Mouse (Mus musculus) forebrain, embryonic 13.5 days (tissue): ENCODE measurements around the gene Tlk2. TPM values are rescaled to one million over a fixed set of nuclear protein-coding genes. Genes with fewer than 3 reads are reported as not detected.

Experiments used
- ATAC-seq: fragments of 200-750 bp; cut with Nextera tagmentation; 2 replicates; pipeline ENCODE4 v1.8.0; 2017
- H3K27ac ChIP-seq: fragments of 300-500 bp; sonication (generic); 2 replicates; pipeline ENCODE4 v1.5.1; 2015; ENCODE audit warnings: inconsistent platforms, mild to moderate bottlenecking, moderate library complexity
- H3K27me3 ChIP-seq: fragments of 300-500 bp; sonication (generic); 2 replicates; pipeline ENCODE4 v1.6.1; 2015; ENCODE audit warnings: mild to moderate bottlenecking, inconsistent platforms
- H3K36me3 ChIP-seq: fragments of 300-500 bp; sonication (generic); 2 replicates; pipeline ENCODE4 v1.6.1; 2015; ENCODE audit warnings: mild to moderate bottlenecking, inconsistent platforms; ENCODE audit not compliant: poor library complexity, severe bottlenecking
- H3K4me1 ChIP-seq: fragments of 300-500 bp; sonication (generic); 2 replicates; pipeline ENCODE4 v1.6.1; 2015; ENCODE audit warnings: inconsistent platforms
- H3K4me2 ChIP-seq: fragments of 300-500 bp; sonication (generic); 2 replicates; pipeline ENCODE4 v1.6.1; 2015; ENCODE audit warnings: inconsistent platforms, mild to moderate bottlenecking, moderate library complexity
- H3K4me3 ChIP-seq: fragments of 300-500 bp; sonication (generic); 2 replicates; pipeline ENCODE4 v1.5.1; 2015; ENCODE audit warnings: mild to moderate bottlenecking, inconsistent platforms
- H3K9ac ChIP-seq: fragments of 300-500 bp; sonication (generic); 2 replicates; pipeline ENCODE4 v1.6.1; 2015; ENCODE audit warnings: mild to moderate bottlenecking, inconsistent platforms
- H3K9me3 ChIP-seq: fragments of 300-500 bp; sonication (generic); replicated peaks from 2 replicates; pipeline ENCODE4 v1.6.1; 2016; ENCODE audit warnings: inconsistent platforms
- WGBS: fragments of 180-500 bp; shearing (Covaris S2); methylation state at CpG from one replicate; pipeline ENCODE4 v1.1.7; 2015; 5-methylcytosine and 5-hydroxymethylcytosine counted together
- polyA plus RNA-seq: library from polyadenylated mRNA; unstranded; fragments of >200 nt; fragmentation: Nextera tagmentation; extraction: Ambion mirVana; gene quantifications from 2 replicates; pipeline ENCODE4 v1.2.1, GENCODE M21; 2015

Gene Tlk2
- polyA plus RNA-seq, 1 experiment from 2014 or later, result 21.0 TPM

DNA sequence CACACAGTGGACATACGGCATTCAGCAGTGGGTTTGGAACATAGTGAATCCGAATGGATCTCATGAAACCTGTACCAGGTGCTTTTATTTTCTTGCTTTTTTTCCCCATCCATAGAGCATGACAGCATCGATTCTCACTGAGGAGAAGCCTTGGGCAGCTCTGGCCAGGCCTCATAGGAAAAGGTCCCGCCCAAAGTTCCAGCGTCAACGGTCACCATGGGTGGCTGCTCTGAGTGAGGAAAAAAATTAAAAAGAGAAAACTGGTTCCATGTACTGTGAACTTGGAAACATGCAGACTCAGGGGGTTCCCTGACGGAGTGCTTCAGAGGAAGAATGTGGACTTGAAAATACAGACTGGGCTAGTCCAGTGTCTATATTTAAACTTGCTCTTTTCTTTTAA lies 102.7 kb downstream of the Tlk2 start:
- peaks cover 91% of the 10 kb centered on the region for H3K36me3 ChIP-seq
- no peak overlapping the region for H3K27ac ChIP-seq
- H3K4me3 ChIP-seq, result no peak overlapping the region
- no peaks in the 10 kb centered on the region for H3K9me3 ChIP-seq
- ATAC-seq, result no peak
- H3K27me3 ChIP-seq, result no peaks in the 10 kb centered on the region
- no peaks in the 10 kb centered on the region for H3K4me1 ChIP-seq
- 95% methylated on average over 7 of the region's 7 CpGs for WGBS
- H3K4me2 ChIP-seq, result no peak overlapping the region
- no peak overlapping the region for H3K9ac ChIP-seq

DNA sequence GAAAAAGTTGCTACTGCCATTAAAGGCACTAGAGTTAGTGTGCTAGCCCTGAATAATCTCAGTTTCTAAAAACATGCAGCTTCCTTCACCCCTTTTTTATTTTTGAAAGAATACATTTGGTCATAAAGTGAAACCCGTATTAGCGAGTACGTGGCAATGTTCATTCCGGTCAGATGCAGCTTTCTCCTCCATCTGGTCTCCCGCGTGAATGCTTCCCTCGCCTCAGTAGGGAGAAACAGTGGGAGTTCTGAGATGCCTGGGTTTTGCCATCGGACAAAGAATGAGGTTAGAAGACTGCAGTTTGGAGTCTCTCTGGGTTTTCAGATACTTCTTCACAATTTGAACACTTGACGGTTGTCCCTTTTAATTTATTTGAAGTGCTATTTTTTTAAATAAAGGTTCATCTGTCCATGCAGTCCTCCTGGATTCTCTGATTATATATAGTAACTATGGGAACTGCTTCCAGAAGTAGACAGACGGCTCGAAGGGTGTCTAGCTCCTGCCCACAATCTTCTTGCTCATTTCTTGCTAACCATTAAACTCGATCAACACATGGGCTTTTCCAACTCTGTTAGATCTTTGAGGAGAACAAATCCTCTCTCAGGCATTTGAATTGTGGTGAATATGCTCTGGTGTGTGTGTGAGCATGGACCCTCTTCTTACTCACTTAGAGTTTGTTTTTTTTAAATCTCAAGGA lies 103.3 kb downstream of the Tlk2 start:
- no peaks in the 10 kb centered on the region for H3K27me3 ChIP-seq
- no peak overlapping the region for H3K27ac ChIP-seq
- H3K4me2 ChIP-seq, result no peak overlapping the region
- H3K9ac ChIP-seq, result no peak overlapping the region
- peaks cover 91% of the 10 kb centered on the region for H3K36me3 ChIP-seq
- ATAC-seq, result no peak
- no peak overlapping the region for H3K4me3 ChIP-seq
- H3K9me3 ChIP-seq, result no peaks in the 10 kb centered on the region
- 87% methylated on average over 12 of the region's 12 CpGs for WGBS
- H3K4me1 ChIP-seq, result no peaks in the 10 kb centered on the region

DNA sequence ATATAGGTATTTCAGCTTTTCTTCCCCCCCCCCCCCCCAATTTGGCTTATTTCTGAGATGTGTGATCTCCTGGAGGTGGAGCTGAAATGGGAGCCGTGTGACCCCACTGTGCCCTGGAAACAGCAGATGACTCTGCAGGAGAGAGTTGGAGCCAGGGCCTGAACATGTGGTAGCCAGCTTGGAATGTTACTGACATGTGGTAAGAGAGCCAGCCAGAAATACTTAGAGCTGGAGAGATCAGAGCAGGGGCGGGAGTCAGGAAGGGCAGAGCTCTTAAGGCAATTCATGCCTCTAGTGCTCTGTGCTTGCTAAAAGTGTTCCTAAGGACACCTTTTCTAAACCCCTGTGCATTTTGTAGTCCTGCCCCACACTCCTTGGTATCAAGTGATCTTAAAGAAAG lies 103.9 kb downstream of the Tlk2 start:
- H3K9ac ChIP-seq, result no peak overlapping the region
- no peaks in the 10 kb centered on the region for H3K27me3 ChIP-seq
- H3K27ac ChIP-seq, result no peak overlapping the region
- ATAC-seq, result no peak
- no peaks in the 10 kb centered on the region for H3K9me3 ChIP-seq
- 86% methylated on average over 2 of the region's 2 CpGs for WGBS
- no peaks in the 10 kb centered on the region for H3K4me1 ChIP-seq
- peaks cover 90% of the 10 kb centered on the region for H3K36me3 ChIP-seq
- no peak overlapping the region for H3K4me3 ChIP-seq
- H3K4me2 ChIP-seq, result no peak overlapping the region

DNA sequence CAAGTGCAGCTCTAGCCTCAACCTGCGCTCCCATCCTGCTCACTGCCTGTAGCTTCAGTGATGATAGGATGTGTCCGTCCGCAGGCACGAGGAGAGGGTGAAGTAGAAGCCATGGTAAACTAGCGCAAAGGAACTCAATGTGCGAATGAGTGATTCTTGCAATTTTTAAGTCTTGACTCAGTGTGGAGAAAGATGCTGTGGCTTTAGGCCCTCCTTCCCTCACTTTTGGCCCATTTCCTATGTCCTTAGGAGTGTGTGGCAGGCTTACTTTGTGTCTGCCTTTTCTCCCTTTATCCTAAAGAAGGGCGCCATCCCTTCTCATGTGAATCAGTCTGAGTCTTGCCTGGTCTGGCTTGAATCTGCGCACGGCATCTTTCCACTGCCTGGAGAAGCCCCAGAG lies 104.4 kb downstream of the Tlk2 start:
- Histone ChIP-seq H3K4me1 (no peaks in the 10 kb centered on the region), H3K27me3 (no peaks in the 10 kb centered on the region), H3K27ac (no peak overlapping the region), H3K9me3 (no peaks in the 10 kb centered on the region), H3K9ac (no peak overlapping the region), H3K36me3 (peaks cover 87% of the 10 kb centered on the region), H3K4me3 (no peak overlapping the region), H3K4me2 (no peak overlapping the region)
- no peak for ATAC-seq
- WGBS, result 95% methylated on average over 9 of the region's 9 CpGs

DNA sequence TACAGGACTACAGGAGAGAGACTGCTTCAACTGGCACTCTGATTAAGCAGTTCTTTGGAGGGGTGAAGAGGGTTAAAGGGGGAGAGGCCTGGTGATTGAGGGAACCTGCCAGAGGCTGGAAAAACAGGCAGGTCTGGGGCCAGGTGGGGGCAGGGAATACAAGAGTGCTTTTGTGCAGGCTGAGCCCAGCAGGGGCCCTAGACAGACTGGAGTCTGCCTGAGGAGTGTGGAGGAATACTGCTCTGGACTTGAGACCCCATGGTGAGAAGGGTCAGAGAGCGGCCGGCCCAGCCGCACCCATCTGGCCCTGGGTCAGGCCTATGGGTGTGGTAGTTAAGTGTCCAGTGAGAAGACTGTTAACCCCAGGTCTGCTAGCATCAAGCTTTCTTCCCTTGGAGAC lies 107.1 kb downstream of the Tlk2 start:
- ATAC-seq, result no peak
- WGBS, result 61% methylated on average over 3 of the region's 3 CpGs

DNA sequence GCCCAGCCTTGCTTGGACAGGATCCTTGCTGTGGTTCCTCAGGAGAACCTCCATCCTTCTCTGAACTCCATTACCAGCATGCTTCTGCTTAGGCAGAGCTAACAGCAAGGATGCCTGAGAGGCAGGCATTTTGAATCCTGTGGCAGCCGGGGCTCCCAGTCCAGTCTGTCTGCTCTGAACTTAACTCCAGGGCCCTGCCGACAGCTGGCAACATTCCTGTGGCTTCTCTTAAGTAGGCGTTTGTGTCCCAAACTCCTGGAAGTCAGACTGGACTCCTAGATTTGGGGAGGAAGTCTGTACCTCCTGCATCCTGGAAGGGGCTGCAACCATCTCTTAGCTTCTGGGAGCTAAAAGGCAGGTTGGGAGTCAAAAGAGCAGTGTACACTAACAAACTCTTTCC lies 110.8 kb downstream of the Tlk2 start:
- Histone ChIP-seq H3K36me3 (peaks cover 34% of the 10 kb centered on the region), H3K4me3 (no peak overlapping the region), H3K4me2 (no peak overlapping the region), H3K9me3 (no peaks in the 10 kb centered on the region), H3K27me3 (no peaks in the 10 kb centered on the region), H3K27ac (no peak overlapping the region), H3K9ac (no peak overlapping the region), H3K4me1 (peaks cover 33% of the 10 kb centered on the region)
- ATAC-seq, result no peak
- WGBS, result 80% methylated on average over 3 of the region's 3 CpGs

More for the DNA sequence above, 107.1 kb downstream of the Tlk2 start:
- H3K9ac ChIP-seq, result no peak overlapping the region
- no peak overlapping the region for H3K4me2 ChIP-seq
- no peaks in the 10 kb centered on the region for H3K27me3 ChIP-seq
- no peaks in the 10 kb centered on the region for H3K4me1 ChIP-seq
- H3K9me3 ChIP-seq, result no peaks in the 10 kb centered on the region
- H3K36me3 ChIP-seq, result peaks cover 69% of the 10 kb centered on the region
- no peak overlapping the region for H3K4me3 ChIP-seq
- no peak overlapping the region for H3K27ac ChIP-seq

DNA sequence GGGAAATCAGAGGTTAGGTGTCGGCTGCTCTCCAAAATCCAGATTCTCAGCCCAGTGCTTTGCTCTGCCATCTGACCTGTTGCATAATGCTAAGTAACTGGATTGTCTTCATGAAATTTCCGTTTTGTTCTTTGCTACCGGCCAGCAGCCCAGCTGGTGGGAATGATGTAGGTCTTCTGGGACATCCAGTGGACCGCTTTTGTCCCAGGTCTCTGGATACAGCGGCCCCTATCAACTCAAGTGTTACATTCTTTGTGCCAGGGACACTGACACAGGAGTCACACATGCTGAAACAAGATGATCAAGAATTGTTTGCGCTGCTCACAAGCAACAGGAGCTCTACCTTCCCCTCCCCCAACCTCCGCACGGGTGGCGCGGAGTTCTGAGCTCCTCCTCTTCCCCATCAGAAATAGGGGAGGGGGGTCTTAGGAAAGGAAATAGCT lies 113.1 kb downstream of the Tlk2 start:
- peak overlapping the region; percentile 73 for H3K9ac ChIP-seq
- H3K27ac ChIP-seq, result peak overlapping the region; percentile 67
- WGBS, result 3% methylated on average over 10 of the region's 10 CpGs
- peaks cover 35% of the 10 kb centered on the region for H3K4me1 ChIP-seq
- peak overlapping the region; percentile 62 for H3K4me3 ChIP-seq
- H3K4me2 ChIP-seq, result peak overlapping the region; percentile 98
- H3K27me3 ChIP-seq, result no peaks in the 10 kb centered on the region
- H3K36me3 ChIP-seq, result peaks cover 12% of the 10 kb centered on the region
- no peaks in the 10 kb centered on the region for H3K9me3 ChIP-seq
- no peak; the same call in 1 of the 2 replicates for ATAC-seq

DNA sequence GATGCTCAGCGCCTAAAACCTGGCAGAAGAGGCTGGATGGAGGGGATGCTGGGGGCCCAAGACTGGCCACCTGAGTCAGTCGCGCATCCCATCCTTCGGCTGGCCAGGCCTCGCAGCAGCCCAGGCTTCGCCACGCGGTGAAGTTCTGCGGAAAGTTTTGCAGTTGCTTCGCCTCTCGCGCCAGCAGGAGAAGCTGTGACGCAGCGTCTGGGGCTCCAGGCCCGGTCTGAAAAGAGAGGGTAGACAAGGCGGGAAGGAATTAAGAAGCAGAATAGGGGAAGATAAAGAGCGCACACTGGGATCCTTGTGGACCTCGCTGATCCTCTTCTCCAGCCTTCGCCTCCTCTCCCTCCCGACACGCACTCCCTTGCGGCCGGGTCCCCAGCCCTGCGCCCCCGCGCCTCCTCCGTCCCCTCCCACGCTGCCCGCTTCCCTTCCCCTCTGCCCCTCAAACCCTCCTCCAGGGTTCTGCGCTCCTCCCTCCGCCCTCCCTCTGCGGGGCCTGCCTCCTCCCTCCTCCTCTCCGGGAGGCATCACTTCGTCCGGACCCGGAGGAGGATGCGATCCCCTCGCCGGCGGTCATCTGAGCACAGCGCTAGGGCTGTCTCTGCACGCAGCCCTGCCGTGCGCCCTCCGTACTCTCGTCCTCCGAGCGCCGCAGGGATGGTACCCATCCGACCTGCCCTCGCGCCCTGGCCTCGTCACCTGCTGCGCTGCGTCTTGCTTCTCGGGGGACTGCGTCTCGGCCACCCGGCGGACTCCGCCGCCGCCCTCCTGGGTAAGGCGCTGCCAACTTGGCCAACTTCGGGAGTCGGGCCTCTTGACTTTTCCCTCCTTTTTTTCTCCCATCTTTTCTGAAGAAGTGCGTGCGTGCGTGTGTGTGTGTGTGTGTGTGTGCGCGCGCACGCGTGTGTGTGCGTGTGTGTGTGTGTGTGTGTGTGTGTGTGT lies 113.8 kb downstream of the Tlk2 start, which contains the start of gene Mrc2:
Mrc2 (plus strand) TSS at position 520 of the 948 bp plus-strand sequence.
- Histone ChIP-seq H3K4me2 (peak within 1 kb of the TSS; percentile 98), H3K4me1 (peaks cover 35% of the 10 kb centered on the region), H3K27me3 (no peaks in the 10 kb centered on the region), H3K27ac (peak within 1 kb of the TSS; percentile 67), H3K9me3 (no peaks in the 10 kb centered on the region), H3K36me3 (peaks cover 5% of the 10 kb centered on the region), H3K9ac (peak within 1 kb of the TSS; percentile 73), H3K4me3 (peak within 1 kb of the TSS; percentile 62)
- ATAC-seq, result peak; percentile 71
- WGBS, result under 1% methylated on average over 66 of the region's 75 CpGs

DNA sequence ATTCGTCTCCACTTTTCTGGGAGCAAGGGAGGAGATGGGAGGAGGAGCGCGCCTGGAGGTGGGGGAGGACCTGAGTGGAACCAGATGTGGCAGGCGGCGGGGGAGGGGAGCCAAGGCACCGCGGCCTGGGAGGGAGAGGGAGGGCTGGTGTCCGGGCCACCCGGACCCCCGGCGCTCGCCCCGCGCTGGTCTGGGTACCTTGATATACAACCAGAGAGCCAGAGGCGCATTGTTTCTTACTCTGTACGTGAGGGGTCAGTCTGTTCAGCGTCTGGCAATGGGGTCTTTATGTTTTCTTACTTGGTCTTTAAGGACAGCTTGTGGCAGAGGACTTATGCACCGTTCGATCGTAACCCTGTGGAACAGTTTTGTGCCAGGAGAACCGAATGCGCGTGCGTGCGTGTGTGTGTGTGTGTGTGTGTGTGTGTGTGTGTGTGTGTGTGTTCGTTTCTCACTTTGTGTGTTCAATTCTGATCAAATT lies 114.5 kb downstream of the Tlk2 start:
- Histone ChIP-seq H3K9me3 (no peaks in the 10 kb centered on the region), H3K27me3 (no peaks in the 10 kb centered on the region), H3K4me2 (peak overlapping the region; percentile 98), H3K4me3 (peak overlapping the region; percentile 62), H3K36me3 (peaks cover 12% of the 10 kb centered on the region), H3K27ac (no peak overlapping the region), H3K4me1 (peaks cover 35% of the 10 kb centered on the region), H3K9ac (peak overlapping the region; percentile 73)
- peak; percentile 52 for ATAC-seq
- under 1% methylated on average over 25 of the region's 26 CpGs for WGBS

DNA sequence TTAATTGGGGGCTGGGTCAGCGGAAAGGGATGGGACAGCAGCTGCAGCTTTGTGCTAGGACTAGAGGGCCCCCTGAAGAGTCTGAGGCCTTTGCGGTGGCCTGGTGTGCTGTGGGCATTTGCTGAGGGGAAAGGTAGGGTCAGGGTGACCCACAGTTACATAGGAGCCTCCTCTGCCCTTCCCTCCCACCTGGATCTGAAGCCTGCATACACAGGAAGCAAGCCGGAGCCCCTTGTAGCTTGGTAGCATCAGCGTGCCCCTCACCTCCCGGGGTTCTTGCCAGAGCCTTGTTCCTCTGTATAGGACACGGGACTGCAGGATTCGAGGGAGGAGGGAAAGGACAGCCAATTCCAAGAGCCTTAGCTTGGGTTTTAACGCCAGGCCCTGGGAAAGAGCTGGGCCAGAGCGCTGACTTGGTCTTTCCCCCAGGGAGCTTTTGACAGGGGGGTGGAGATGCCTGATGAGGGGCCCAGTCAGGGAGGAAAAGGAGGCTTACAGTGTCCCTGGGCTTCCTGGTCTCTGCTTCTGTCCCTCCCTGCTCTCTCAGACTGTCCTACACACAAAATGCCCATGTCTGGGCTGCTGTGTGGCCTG lies 115.4 kb downstream of the Tlk2 start:
- no peak for ATAC-seq
- Histone ChIP-seq H3K27me3 (no peaks in the 10 kb centered on the region), H3K9me3 (no peaks in the 10 kb centered on the region), H3K4me3 (peak overlapping the region; percentile 62), H3K27ac (peak overlapping the region; percentile 49), H3K4me2 (peak overlapping the region; percentile 98), H3K9ac (peak overlapping the region; percentile 73), H3K36me3 (peaks cover 13% of the 10 kb centered on the region), H3K4me1 (peaks cover 35% of the 10 kb centered on the region)
- 2% methylated on average over 9 of the region's 9 CpGs for WGBS

DNA sequence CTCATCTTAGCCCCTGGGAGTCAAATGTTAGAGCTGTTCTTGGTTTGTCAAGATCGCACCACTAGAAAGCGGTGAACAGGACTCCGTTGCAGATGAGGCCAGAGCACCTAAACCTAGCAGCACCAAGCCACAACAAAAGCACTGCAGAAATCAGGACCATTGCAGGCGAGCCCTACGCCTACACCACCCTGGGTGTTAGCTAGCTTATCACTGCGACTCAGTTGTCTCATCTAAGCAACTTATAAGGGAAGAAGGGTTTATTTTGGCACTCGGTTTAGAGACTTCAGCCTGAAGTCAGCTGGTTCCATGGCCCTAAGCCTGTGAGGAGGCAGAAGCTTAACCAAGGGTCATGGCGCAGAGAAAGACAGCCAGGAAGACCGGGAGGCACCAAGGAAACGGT lies 117.5 kb downstream of the Tlk2 start:
- WGBS, result 94% methylated on average over 10 of the region's 10 CpGs
- no peak for ATAC-seq
- peaks cover 33% of the 10 kb centered on the region for H3K4me1 ChIP-seq

DNA sequence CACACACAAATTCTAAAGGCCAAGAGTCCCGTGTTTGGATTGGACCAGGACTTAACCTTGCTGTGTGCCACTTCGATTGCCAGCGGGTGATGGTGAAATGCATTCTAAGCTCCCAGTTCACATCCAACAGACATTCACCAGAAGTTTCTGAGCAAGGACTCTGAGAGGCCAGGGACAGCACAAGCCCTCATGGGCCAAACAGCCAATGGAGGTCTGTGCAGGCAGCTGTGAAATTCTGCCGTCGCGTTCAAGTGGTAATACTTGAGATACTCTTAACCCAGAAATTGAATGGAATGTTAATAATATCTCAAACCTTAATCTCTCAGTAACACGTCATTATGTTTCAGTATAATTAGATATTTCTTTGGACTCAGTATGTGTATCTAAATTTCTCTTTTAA lies 131.6 kb downstream of the Tlk2 start:
- Histone ChIP-seq H3K9me3 (no peaks in the 10 kb centered on the region), H3K4me3 (no peak overlapping the region), H3K27me3 (no peaks in the 10 kb centered on the region), H3K36me3 (peaks cover 11% of the 10 kb centered on the region; the same call in 1 of the 2 replicates), H3K27ac (no peak overlapping the region), H3K4me1 (peaks cover 33% of the 10 kb centered on the region), H3K4me2 (no peak overlapping the region), H3K9ac (no peak overlapping the region)
- WGBS, result 83% methylated on average over 7 of the region's 7 CpGs
- ATAC-seq, result no peak

More for the DNA sequence above, 117.5 kb downstream of the Tlk2 start:
- Histone ChIP-seq H3K4me2 (no peak overlapping the region), H3K36me3 (peaks cover 13% of the 10 kb centered on the region), H3K9me3 (no peaks in the 10 kb centered on the region), H3K9ac (no peak overlapping the region), H3K27me3 (no peaks in the 10 kb centered on the region), H3K27ac (no peak overlapping the region), H3K4me3 (no peak overlapping the region)
